Mouse (Mus musculus): ENCODE results near the gene Igsf23.
"Not testable (repeated sequence)": the region's sequence is repeated elsewhere in the genome, so short reads cannot be mapped to it uniquely, and the experiment has no call there.

Gene Igsf23

DNA sequence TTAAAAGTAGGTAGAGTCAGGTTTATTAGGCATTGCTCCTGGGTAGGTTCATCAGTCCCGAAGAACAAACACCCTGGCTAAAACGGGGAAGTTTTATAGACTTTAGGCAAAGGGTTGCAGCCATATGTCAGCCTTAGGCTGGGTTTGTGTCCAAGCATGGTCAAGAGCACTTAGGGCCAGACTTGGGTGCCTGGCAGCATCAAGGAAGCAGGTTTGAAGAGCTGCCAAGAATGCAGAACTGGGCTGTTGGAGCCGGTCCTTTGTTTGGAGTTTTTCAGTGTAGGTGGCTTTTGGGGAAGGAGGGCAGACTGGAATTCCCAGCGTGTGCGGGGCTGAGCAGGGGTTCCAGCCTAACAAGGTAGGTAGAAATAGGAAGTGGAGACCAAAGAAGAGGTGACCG lies 14.6 kb downstream of the Igsf23 start:
- DNase-seq (ENCODE audit: low read depth, low spot score): no peak

DNA sequence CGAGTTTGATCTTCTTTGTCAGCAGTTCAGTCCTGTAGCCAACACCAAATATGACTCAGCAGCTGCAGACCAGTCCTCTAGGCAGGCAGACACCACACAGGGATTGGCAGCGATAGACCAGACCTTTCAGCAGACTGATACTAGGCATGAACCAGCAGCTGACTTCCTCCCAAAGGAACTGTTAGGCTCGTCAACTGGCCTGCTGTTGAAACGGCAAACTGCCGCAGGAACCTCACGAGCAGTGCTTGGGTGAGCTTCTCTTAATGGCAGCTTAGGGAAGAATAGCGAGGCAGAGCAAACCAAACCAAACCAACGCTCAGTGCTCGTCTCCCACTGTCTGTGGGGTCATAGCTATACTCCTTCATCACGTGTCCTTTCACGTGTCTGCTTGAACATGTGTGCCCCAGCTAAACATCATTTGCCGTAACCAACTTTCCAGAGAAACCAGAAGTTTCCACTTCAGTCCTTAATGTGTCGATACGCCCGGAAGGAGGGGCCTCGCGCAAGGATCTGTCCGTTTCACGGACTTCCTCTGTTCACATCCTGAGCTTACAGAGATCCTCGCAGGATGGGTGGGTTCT lies 15.3 kb downstream of the Igsf23 start:
- no peak for DNase-seq (ENCODE audit: low read depth, low spot score)

DNA sequence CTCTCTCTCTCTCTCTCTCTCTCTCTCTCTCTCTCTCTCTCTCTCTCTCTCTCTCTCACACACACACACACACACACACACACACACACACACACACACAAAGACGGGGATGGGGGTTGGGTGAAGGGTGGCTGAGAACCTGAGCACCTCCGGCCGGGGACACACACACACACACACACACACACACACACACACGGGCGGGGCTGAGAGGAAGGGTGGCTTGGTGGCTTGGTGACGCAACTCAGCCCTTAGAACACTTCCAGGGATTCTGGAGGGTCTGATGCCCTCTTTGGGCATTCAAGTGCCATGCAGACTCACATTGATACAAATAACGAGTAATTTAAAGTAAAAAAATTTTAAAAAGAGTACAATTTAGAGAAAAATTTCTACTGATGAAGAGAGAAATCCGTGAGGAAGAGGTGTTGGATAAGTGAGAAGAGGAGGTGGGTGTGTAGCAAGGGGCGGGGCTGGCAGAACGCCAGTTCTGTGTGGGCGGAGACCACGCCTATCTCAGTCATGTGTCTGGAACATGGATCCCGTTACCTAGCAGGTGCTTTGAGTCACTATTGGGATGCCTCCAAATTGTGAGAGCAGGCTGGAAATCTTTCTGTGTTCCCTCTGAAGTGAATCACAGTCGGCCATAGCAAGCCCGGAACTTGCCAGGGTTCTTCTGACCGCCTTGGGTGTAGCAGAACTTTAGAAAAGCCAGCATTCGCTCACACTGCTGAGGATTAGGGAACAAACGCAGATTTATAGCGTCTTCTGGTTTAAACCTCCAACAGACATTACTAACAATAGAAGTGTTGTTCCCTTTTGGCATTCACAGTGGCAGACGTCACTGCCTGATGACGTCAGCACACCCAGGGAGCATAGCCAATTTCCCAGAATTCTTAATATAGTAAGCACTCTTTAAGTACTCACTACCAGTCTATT lies 17.4 kb downstream of the Igsf23 start:
- no peak for DNase-seq (ENCODE audit: low read depth, low spot score)

DNA sequence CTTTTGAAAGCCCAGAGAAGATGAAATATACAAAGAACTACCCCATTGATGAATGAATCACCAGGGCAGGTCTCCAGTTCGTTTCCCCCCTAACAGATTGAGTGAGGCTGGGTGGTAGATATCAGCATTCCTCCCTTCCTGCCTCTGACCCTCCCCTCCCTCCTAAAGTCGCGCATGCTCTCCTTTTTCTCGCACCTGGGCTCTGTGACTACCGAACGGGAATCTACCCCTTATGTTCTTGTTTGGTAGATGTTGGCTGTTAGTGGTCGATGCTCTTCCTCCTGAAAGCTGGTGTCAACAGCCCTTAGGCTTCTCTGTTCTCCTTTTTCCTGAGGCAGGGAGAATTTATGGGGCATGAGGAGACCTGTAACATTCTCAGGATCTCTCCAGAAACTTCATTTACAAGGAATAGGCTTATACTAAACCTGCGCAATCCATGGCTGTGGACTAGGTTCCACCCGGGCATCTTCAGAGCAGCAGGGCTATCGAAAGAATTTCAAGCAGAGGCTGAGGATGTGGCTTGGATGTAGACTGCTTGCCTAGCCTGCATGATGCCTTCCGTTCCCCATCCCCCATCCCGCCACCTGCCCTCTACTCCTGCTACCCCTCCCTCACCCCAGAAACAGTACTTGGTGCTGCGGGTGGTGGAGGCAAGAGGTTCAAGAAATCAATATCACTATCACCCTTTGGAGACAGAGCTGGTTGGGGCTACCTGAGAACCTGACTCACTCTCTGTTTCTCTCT lies 18.3 kb downstream of the Igsf23 start:
- no peak for DNase-seq (ENCODE audit: low read depth, low spot score)

DNA sequence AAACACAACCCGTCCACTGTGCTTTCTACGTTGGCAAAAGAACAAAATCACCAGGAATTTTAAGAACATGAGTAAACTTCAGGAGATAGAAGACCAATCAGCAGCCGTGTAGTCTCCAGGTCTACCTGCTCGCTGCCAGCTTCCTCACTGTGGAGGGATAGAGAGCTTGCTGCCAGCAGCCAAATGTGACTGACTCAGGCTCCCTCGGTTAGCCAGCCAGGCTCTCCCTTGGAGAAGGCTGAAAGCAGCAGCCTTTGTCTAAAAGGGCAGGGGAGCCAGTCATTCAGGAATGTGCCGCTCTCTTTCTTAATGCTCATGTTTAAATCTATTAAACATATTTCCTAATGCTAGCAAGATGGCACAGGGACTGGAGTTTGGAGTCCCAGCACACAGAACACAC lies 20.1 kb downstream of the Igsf23 start:
- DNase-seq (ENCODE audit: low read depth, low spot score): not testable (repeated sequence)

DNA sequence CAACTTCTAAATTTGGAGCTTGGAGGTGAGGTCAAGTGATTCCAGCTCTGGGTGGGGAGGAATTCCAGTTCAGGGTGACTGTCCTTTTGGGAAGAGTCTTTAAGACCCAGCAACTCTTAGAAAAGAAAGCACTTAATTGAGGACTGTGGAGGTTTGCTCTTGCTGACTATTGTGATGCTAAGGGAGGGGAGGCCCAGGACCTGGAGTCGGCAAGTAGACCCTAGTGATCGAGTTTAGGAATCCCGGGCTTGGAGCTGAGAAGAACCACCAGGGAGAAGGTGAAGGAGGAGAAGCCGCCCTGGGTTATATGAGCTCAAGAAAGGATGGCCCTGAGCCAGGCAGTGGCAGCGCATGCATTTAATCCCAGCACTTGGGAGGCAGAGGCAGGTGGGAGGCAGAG lies 22.1 kb downstream of the Igsf23 start:
- no peak for DNase-seq (ENCODE audit: low read depth, low spot score)

DNA sequence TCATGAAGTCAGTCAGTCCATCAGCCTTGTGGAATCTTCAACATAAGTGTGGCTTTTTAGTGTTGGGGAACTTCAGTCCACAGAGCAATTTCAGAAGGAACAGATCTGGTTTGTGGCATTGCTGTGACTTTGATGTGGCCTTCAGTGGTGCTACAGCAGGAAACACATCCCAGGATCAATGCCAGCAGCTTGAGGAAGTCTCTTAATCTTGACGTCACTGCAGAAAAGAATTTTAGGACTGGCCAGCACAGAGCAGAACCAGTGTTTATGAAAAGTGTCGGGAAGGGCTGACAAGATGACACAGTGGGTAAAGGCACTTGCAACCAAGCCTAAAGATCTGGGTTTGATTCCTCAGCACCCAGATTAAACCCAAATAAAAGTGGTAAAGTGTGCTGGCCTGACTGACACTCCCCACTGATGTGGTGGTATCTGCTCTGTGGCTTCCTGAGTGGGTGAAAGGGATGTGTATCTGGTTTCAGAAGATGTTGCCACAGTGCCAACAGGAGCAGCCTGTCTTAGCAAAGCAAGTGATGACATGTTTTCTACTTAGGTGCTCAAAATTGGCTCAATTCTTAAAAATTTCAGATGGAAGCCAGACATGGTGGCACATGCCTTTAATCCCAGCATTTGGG lies 23.6 kb downstream of the Igsf23 start:
- no peak for DNase-seq (ENCODE audit: low read depth, low spot score)

DNA sequence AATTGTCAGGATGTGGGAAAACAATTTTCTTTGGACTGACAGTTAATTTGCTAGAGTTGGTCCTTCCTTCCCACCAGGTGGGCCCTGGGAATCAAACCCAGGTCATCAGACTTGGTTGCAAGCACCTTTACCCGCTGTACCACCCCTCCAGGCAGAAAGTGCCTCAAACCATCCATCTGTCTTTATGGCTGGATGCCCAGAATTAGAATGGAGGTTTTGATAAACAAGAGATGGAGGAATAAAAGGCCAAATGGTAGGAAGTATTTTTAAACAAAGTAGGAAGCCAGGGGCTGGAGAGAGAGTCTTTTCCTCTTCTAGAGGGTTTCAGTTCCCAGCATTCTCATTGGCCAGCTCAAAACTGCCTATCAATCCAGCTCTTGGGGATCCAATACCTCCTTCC lies 25.2 kb downstream of the Igsf23 start:
- DNase-seq (ENCODE audit: low read depth, low spot score): no peak

DNA sequence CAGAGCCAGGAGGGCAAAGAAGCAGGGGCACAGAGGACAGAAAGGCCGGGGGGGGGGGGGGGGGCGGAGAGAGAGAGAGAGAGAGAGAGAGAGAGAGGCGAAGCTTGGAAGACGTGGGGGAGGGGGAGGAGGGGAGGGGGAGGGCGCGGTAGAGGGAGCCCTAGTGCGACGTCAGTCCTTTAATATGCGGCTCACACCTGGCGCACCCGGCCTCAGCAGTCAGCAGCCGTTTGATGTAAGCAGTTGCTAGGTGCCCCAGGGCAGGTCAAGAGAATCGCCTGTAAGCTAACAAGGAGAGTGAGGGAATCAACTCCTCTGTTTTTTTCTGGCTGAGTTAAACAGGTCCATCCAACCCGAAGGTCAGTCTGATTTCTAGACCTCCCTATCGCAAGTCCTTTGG lies 26.8 kb downstream of the Igsf23 start:
- DNase-seq (ENCODE audit: low read depth, low spot score): no peak

DNA sequence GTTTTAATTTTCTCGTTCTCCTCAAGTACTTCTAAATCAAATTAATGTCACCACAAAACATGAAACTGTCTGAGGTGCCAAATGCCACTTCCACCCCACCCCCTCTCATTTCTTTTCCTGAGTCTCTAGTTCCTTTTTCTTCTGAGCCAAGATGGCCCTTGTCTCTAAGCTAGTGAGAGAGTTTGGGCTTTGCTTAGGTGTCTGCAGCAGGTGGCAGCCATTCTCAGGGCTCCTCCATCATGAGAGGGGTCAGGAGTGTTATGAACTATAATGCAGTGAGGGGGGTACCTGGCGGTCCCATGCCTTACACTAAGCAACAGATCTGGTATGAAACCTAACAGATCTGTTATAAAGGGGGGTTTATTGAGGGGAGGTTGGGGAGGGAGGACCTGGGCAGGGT lies 27.2 kb downstream of the Igsf23 start:
- DNase-seq (ENCODE audit: low read depth, low spot score): no peak

DNA sequence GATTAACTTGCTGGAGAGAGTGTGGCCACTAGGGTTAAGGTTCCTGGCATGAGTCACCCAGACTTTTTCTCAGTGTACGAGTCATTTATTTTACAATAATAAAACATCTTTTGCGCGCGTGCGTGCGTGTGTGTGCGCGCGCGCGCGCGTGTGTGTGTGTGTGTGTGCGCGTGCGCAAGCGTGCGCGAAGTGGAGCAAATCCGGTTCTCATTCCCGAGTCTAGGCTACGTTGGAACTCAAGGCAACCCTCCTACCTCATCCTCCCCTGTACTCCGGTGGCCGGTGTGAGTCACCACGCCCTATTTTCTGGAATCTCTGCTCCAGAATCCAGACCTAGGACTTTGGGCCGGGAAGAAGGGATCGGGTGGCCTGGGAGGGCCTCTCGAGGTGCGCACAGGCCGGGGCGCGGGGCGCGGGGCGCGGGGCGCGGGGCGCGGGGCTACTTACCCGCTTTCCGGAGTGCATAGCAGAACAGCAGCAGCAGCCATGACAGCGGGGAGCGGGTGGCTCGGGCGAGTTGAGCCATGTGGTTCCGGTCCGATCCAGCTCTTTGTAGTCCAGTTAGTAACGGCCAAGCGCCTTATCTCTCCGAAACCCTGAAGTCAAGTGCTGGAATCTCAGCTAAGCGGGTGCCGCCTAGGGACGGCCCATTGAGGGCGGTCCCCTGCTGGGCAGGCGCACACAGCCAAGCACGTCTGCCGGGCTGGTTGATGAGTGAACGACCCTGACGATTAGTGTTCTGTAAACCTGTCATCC lies 29.9 kb downstream of the Igsf23 start, which contains the start of gene Pvr:
Gene Pvr (minus strand): TSS at position 655 of the 756 bp plus-strand sequence.
- DNase-seq (ENCODE audit: low read depth, low spot score): peak; percentile 36

DNA sequence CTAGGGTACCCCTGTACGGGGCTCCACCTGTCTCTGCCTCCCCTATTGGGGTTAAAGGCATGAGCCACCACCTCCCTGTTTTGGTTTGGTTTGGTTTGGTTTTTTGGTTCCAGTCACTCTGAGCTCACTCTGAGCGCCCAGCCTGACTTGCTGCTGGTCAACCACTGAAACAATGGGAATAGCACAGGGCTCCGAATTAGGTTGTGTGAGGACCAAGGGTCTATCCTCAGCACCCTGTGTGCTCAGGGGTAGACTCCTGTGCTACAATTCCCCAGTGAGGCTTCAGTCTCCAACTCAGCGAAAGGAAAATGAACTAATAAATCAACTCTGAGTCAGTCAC lies 30.4 kb downstream of the Igsf23 start:
- no peak for DNase-seq (ENCODE audit: low read depth, low spot score)

DNA sequence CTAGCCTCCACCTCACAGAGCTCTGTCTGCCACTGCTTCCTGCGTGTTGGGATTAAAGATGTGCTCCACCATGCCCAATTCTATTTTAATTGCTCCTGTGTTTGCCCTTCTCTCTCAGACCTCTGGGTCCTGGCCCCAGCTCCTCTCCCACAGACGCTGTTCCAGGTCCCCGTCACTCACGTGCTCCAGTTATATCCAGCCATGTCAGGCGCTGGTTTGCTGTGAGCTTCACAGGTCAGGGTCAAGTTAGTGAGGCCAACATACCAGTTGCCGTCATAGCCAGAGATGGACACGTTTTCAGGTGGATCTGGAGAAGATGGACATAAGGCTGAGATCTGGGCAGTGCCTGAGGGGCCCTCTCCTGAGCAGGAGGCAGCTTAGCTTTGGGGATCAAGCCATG lies 36.0 kb downstream of the Igsf23 start:
- DNase-seq (ENCODE audit: low read depth, low spot score): no peak

DNA sequence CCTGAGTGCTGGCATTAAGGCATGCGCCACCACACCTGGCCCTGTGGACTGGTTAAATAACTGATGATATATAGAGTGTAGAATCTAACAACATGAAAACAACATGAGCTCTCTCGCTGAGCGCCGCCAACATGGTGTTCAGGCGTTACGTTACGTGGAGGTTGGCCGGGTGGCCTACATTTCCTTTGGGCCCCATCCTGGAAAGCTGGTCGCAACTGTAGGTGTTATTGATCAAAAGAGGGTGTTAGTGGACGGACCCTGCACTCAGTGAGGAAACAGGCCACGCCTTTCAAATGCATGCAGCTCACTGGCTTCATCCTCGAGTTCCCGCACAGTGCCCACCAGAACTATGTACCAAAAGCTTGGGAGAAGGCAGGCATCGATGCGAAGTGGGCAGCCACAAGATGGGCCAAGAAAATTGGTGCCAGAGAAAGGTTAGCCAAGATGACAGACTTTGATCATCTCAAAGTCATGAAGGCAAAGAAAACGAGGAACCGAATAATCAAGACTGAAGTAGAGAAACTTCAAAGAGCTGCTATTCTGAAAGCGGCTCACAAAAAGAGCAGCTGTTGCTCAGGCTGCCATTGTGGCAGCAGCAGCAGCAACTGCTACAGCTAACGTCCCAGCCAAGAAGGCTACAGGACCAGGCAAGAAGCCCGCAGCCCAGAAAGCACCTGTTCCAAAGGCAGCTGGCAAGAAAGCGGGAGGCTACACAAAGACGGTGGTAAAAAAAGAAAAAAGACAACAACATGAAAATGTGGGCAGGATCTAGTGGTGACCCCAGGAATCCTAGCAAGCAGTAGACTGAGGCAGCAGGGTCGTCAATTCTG lies 38.6 kb downstream of the Igsf23 start:
- DNase-seq (ENCODE audit: low read depth, low spot score): no peak

DNA sequence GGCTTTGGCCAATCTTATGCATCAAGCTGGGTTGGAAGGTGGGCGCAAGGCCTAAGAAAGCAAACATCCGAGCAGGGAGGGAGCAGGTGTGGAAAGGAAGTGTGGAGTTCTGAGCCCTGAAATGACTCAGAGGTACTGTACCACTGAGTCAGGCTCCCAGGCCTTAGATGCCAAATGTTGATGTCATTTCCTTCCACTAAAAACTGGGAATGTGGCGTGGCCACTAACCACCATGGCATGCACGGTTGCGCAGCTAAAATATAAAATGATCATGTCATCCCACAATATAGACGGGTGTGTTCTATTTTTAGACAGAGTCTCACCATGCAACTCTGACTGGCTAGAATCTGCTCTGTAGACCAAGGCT lies 39.3 kb downstream of the Igsf23 start:
- DNase-seq (ENCODE audit: low read depth, low spot score): no peak

DNA sequence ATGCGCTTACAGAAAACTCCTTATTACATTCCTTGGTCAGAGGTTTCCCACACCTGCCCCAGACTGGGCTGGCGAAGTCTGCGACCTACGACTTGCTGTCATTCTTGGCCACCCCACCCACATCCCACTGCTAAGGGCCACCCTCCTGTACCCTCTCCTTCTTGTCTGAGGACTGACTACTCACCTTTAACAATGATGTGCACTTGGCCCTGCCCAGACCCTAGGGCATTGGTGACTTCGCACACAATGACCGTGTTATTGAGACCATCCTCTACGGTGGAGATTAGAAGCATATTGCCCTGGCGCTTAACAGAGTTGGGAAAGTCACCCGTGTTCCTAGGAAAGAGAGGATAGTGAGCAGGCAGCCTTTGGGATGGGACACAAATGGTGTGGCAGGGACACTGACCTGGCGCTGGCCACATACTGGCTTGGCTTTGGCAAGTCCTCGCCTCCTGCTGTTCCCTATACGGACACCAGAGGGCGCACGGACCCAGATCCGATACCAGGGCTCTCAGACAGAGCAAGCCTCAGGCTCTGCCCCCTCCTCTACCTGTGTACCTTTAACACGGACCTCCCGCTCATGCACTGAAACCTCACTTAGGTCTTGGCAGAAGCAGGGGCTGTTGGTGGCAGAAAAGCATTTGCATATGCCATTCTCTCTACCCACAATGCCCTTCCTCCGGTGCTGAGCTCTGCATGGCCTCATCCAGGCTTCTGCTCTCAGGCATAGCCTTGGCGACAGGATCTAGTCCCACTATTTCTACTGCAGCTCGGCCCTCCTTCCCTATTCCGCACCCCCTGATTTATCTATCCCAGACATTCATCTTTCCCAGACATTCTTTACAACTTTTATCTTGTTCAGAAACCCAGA lies 39.9 kb downstream of the Igsf23 start:
- DNase-seq (ENCODE audit: low read depth, low spot score): peak; percentile 54

DNA sequence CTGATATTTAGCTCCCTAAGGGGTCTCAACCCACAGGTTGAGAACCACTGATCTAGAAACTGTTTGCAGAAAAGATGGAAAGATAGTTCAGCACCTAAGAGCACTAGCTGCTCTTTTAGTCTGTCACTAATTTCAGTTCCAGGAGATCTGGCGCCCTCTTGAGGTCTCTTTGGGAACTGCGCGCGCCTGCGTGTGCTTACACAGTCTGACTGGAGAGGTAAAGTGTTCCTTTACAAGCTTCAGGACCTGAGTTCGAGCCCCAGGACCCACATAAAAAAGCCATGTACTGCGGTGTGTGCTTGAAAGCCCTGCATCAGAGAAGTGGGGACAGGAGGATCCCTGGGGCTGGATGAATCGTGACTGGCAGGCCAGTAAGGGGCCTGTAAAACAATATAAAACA lies 60.7 kb downstream of the Igsf23 start:
- DNase-seq (ENCODE audit: low read depth, low spot score): no peak

DNA sequence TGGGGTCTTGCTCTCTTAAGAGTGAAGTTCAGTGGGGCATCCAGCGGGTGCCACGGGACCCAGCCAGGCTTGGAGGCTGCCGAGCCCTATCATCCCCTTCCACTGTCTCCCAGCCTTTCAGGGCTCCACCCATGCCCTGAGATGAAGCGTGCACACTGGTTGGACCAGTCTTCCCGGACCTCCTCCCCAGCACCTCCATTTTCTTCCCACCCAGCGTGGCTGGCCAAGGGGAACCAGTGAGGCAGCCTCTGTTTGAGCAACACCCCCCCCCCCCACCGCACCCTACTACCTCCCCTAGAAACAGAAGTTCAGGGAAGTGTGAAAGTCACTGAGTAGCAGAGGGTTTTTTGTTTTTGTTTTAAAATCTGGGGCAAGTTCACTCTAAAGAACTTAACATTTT lies 62.7 kb downstream of the Igsf23 start, which contains the start of gene Ceacam19:
Gene Ceacam19 (minus strand): TSS at position 117 of the 400 bp plus-strand sequence.
- DNase-seq (ENCODE audit: low read depth, low spot score): no peak

Data from embryo, embryonic 11.5 days (tissue).